Mouse (Mus musculus) kidney, adult 10 weeks (tissue): ENCODE data around the gene Ache. TPM values are rescaled to one million over a fixed set of nuclear protein-coding genes. Genes with fewer than 3 reads are reported as not detected.

Experiments used
- polyA plus RNA-seq: library from polyadenylated mRNA; stranded (reverse); fragments of 350-450 nt; fragmentation: Illumina TruSeq; extraction: RNeasy Lipid Tissue Mini Kit (QIAGEN cat#74804); gene quantifications from one replicate; pipeline ENCODE4 v1.2.3, GENCODE M21; 2014; ENCODE audit warnings: low read depth, low replicate concordance

The Ache gene
- 0.44 TPM for polyA plus RNA-seq

DNA sequence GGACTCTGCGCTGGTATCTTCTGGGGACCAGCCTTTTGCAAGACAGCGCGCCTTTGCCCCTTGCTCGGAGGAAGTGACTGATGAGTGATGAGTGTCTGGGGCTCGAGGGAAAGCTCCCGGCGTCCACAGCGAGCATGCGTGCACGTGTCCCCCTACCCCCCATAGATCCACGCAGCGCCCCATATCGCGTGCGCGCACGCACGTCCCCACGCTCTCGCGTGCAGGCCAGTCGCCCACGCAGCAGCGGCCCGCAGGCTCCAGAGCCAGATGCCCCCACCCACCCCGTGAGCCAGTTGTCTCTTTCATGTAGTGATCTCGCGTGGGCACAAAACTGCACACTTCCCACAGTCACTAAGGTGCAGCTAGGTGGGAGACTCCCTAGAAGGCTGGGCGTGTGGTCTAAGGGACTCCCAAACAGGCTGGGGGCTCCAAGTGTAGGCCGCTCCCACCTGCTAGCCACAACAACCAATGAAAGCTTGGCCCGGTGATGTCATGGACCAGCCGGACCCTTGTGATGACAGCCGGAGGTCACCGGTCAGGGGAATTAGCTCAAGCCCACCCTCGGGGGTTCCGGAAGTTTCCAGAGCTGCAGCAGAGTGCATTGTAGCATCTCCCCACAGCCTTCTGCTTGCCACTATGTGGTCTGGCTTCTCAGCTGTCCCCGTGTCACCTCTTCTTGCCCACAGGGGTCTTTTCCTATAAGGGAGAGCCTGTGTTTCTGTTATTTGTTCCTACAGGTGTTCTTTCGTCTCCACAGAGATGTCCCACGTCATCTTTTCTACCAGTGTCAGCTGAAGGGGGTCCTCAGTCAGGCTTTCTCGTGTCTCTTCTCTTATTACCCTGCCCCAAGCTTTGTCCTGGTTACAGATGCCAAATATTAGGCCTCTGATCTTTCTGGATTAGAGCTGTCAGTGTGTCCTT, at the start of gene Ache:
TSS of gene Ache (plus strand) at position 488 of the 921 bp plus-strand sequence.

DNA sequence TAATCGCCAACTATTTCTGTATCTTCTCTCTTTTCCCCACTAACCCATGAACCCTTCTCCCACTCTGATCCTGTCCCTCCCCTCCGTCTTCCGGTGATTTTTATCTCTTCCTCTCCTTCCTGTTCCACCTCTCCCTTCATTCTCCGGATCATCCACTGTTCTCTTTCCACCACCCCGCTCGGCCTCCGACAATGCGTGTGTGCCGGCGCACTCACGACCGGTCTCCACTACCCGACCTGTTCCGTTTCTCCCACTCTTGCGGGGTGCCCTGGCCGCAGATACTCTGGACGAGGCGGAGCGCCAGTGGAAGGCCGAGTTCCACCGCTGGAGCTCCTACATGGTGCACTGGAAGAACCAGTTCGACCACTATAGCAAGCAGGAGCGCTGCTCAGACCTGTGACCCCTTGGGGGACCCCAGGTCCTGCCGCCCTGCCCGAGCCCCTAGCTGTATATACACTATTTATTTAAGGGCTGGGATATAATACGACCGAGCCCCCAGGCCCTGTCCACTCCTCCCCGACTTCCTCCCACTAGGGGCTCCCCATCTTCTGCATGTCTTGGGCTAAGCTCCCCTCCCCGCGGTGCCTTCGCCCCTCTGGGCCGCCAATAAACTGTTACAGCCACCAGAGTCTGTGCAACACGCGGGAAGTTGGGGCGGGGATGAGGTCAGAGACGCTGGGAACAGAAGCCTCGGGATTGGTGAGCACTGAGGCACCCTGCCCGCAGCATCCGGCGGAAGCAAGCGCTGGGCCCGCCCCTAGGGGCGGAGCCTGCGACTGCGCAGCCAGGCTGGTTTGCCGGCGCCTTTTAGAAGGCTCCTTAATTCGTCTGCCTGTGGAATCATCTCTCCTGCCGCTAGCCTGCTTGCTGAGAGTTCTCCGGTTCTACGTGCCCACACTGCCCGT, 6.8 kb downstream of the Ache start, which contains the start of gene Ufsp1:
TSS of gene Ufsp1 (plus strand) at position 791 of the 905 bp plus-strand sequence.

GRCm38 (mm10) chr5:137307071-137307912, 20.0 kb downstream of the Ache start, which contains the start of gene Srrt:
Gene Srrt (minus strand): TSS chr5:137307674.

GRCm38 (mm10) chr5:137314193-137315083, 27.1 kb downstream of the Ache start, which contains the start of gene Trip6:
Gene Trip6 (minus strand): TSS chr5:137314404.

GRCm38 (mm10) chr5:137333512-137334174, 46.3 kb downstream of the Ache start, which contains the start of gene Slc12a9:
Gene Slc12a9 (minus strand): TSS chr5:137333597.

Other genes starting within 250 kb of the Ache start
- gene Ap1s1, start 241.4 kb upstream of the Ache start, polyA plus RNA-seq: 18.8 TPM
- 1.3 TPM for gene Serpine1, start 215.3 kb upstream of the Ache start, polyA plus RNA-seq
- gene Trim56, start 171.3 kb upstream of the Ache start, polyA plus RNA-seq: 15.4 TPM
- gene Muc3, start 138.2 kb upstream of the Ache start, polyA plus RNA-seq: not detected
- gene Muc3a, start 75.1 kb upstream of the Ache start, polyA plus RNA-seq: not detected
- gene Ufsp1, start 7.1 kb downstream of the Ache start, polyA plus RNA-seq: 2.3 TPM
- gene Srrt, start 20.2 kb downstream of the Ache start, polyA plus RNA-seq: 11.8 TPM
- 0.20 TPM for gene Trip6, start 26.9 kb downstream of the Ache start, polyA plus RNA-seq
- 0.73 TPM for gene Slc12a9, start 46.1 kb downstream of the Ache start, polyA plus RNA-seq
- gene Ephb4, start 62.6 kb downstream of the Ache start, polyA plus RNA-seq: 6.5 TPM
- not detected for gene Zan, start 189.5 kb downstream of the Ache start, polyA plus RNA-seq
- not detected for gene Pop7, start 215.0 kb downstream of the Ache start, polyA plus RNA-seq
- gene Gigyf1, start 231.0 kb downstream of the Ache start, polyA plus RNA-seq: 1.5 TPM
- gene Epo, start 245.7 kb downstream of the Ache start, polyA plus RNA-seq: not detected
- 1.4 TPM for gene Gnb2, start 246.0 kb downstream of the Ache start, polyA plus RNA-seq